Mouse (Mus musculus) embryonic facial prominence, embryonic 15.5 days (tissue): ENCODE results near the gene Lrpap1. TPM values are rescaled to one million over a fixed set of nuclear protein-coding genes. Genes with fewer than 3 reads are reported as not detected.

Experiments
- ATAC-seq: fragments of 200-750 bp; cut with Nextera tagmentation; 2 replicates; pipeline ENCODE4 v1.8.0; 2017; ENCODE audit warnings: low read depth, moderate TSS enrichment; ENCODE audit not compliant: insufficient number of reproducible peaks, low FRiP score, low TSS enrichment
- H3K27ac ChIP-seq: fragments of 300-500 bp; sonication (generic); replicated peaks from 2 replicates; pipeline ENCODE4 v1.5.1; 2015; ENCODE audit warnings: mild to moderate bottlenecking, inconsistent platforms
- H3K27me3 ChIP-seq: fragments of 300-500 bp; sonication (generic); 2 replicates; pipeline ENCODE4 v1.6.1; 2015; ENCODE audit warnings: inconsistent platforms
- H3K36me3 ChIP-seq: fragments of 300-500 bp; sonication (generic); 2 replicates; pipeline ENCODE4 v1.6.1; 2015; ENCODE audit warnings: mild to moderate bottlenecking, inconsistent platforms
- H3K4me1 ChIP-seq: fragments of 300-500 bp; sonication (generic); 2 replicates; pipeline ENCODE4 v1.6.1; 2015; ENCODE audit warnings: inconsistent platforms
- H3K4me2 ChIP-seq: fragments of 300-500 bp; sonication (generic); replicated peaks from 2 replicates; pipeline ENCODE4 v1.6.1; 2015; ENCODE audit warnings: mild to moderate bottlenecking, inconsistent platforms
- H3K4me3 ChIP-seq: fragments of 300-500 bp; sonication (generic); replicated peaks from 2 replicates; pipeline ENCODE4 v1.5.1; 2015; ENCODE audit warnings: mild to moderate bottlenecking, inconsistent platforms
- H3K9ac ChIP-seq: fragments of 300-500 bp; sonication (generic); 2 replicates; pipeline ENCODE4 v1.6.1; 2015; ENCODE audit warnings: inconsistent platforms
- H3K9me3 ChIP-seq: fragments of 300-500 bp; sonication (generic); replicated peaks from 2 replicates; pipeline ENCODE4 v1.6.1; 2016; ENCODE audit warnings: inconsistent platforms
- WGBS: fragments of 180-500 bp; shearing (Covaris S2); methylation state at CpG from one replicate; pipeline ENCODE4 v1.1.7; 2015; 5-methylcytosine and 5-hydroxymethylcytosine counted together
- polyA plus RNA-seq: library from polyadenylated mRNA; unstranded; fragments of >200 nt; fragmentation: Nextera tagmentation; extraction: Ambion mirVana; gene quantifications from 2 replicates; pipeline ENCODE4 v1.2.1, GENCODE M21; 2015

The Lrpap1 gene
- polyA plus RNA-seq, 1 experiment from 2014 or later, result 127 TPM

GRCm38 (mm10) chr5:35118418-35118817 is 12.9 kb upstream of the Lrpap1 start:
- Histone ChIP-seq H3K4me2 (no peak overlapping the region), H3K9me3 (no peaks in the 10 kb centered on the region), H3K36me3 (no peaks in the 10 kb centered on the region), H3K9ac (no peak overlapping the region), H3K4me3 (no peak overlapping the region), H3K27ac (no peak overlapping the region), H3K27me3 (no peaks in the 10 kb centered on the region; the same call in 1 of the 2 replicates), H3K4me1 (no peaks in the 10 kb centered on the region; the same call in 1 of the 2 replicates)
- no peak for ATAC-seq
- WGBS, result 91% methylated on average over 2 of the region's 2 CpGs

GRCm38 (mm10) chr5:35117633-35118032 is 12.1 kb upstream of the Lrpap1 start:
- Histone ChIP-seq H3K27me3 (no peaks in the 10 kb centered on the region; the same call in 1 of the 2 replicates), H3K36me3 (no peaks in the 10 kb centered on the region), H3K9ac (no peak overlapping the region), H3K4me3 (no peak overlapping the region), H3K4me1 (no peaks in the 10 kb centered on the region; the same call in 1 of the 2 replicates), H3K9me3 (no peaks in the 10 kb centered on the region), H3K4me2 (no peak overlapping the region), H3K27ac (no peak overlapping the region)
- no peak for ATAC-seq
- WGBS, result 72% methylated on average over 3 of the region's 3 CpGs

GRCm38 (mm10) chr5:35116002-35116401 is 10.4 kb upstream of the Lrpap1 start:
- H3K4me3 ChIP-seq, result no peak overlapping the region
- WGBS, result 78% methylated on average over 3 of the region's 3 CpGs
- H3K27ac ChIP-seq, result no peak overlapping the region
- H3K27me3 ChIP-seq, result no peaks in the 10 kb centered on the region; the same call in 1 of the 2 replicates
- ATAC-seq, result no peak
- no peaks in the 10 kb centered on the region for H3K9me3 ChIP-seq
- H3K36me3 ChIP-seq, result no peaks in the 10 kb centered on the region
- H3K9ac ChIP-seq, result no peak overlapping the region
- no peak overlapping the region for H3K4me2 ChIP-seq
- H3K4me1 ChIP-seq, result no peaks in the 10 kb centered on the region; the same call in 1 of the 2 replicates

GRCm38 (mm10) chr5:35112444-35112843 is 6.9 kb upstream of the Lrpap1 start:
- Histone ChIP-seq H3K4me3 (no peak overlapping the region), H3K4me1 (no peaks in the 10 kb centered on the region), H3K4me2 (no peak overlapping the region), H3K9ac (no peak overlapping the region), H3K36me3 (no peaks in the 10 kb centered on the region), H3K9me3 (no peaks in the 10 kb centered on the region), H3K27me3 (no peaks in the 10 kb centered on the region), H3K27ac (no peak overlapping the region)
- 32% methylated on average over 4 of the region's 4 CpGs for WGBS
- no peak for ATAC-seq

GRCm38 (mm10) chr5:35105922-35106298 is 344 bp upstream of the Lrpap1 start:
- 5% methylated on average over 11 of the region's 11 CpGs for WGBS
- H3K36me3 ChIP-seq, result peaks cover 15% of the 10 kb centered on the region
- peak overlapping the region; percentile 16; the same call in 1 of the 2 replicates for H3K9ac ChIP-seq
- H3K4me3 ChIP-seq, result peak overlapping the region; percentile 84
- peaks cover 26% of the 10 kb centered on the region for H3K4me1 ChIP-seq
- ATAC-seq, result no peak
- H3K27ac ChIP-seq, result peak overlapping the region; percentile 58; the same call in 1 of the 2 replicates
- no peaks in the 10 kb centered on the region for H3K9me3 ChIP-seq
- no peaks in the 10 kb centered on the region for H3K27me3 ChIP-seq
- peak overlapping the region; percentile 72 for H3K4me2 ChIP-seq

GRCm38 (mm10) chr5:35104183-35104959 is 1.2 kb downstream of the Lrpap1 start:
- Histone ChIP-seq H3K4me2 (peak overlapping the region; percentile 72), H3K4me1 (peaks cover 26% of the 10 kb centered on the region), H3K9ac (no peak overlapping the region), H3K9me3 (no peaks in the 10 kb centered on the region), H3K27me3 (no peaks in the 10 kb centered on the region), H3K36me3 (peaks cover 31% of the 10 kb centered on the region), H3K4me3 (peak overlapping the region; percentile 84), H3K27ac (no peak overlapping the region)
- no peak for ATAC-seq
- 62% methylated on average over 8 of the region's 8 CpGs for WGBS

GRCm38 (mm10) chr5:35103528-35103927 is 2.0 kb downstream of the Lrpap1 start:
- no peaks in the 10 kb centered on the region for H3K27me3 ChIP-seq
- WGBS, result 70% methylated on average over 2 of the region's 2 CpGs
- H3K9ac ChIP-seq, result no peak overlapping the region
- H3K9me3 ChIP-seq, result no peaks in the 10 kb centered on the region
- H3K27ac ChIP-seq, result no peak overlapping the region
- ATAC-seq, result no peak
- no peak overlapping the region for H3K4me3 ChIP-seq
- no peak overlapping the region for H3K4me2 ChIP-seq
- peaks cover 26% of the 10 kb centered on the region for H3K4me1 ChIP-seq
- peaks cover 39% of the 10 kb centered on the region for H3K36me3 ChIP-seq

GRCm38 (mm10) chr5:35103086-35103485 is 2.5 kb downstream of the Lrpap1 start:
- H3K4me2 ChIP-seq, result no peak overlapping the region
- ATAC-seq, result no peak

GRCm38 (mm10) chr5:35091636-35092035 is 13.9 kb downstream of the Lrpap1 start:
- no peak overlapping the region for H3K27ac ChIP-seq
- no peaks in the 10 kb centered on the region for H3K4me1 ChIP-seq
- no peaks in the 10 kb centered on the region for H3K9me3 ChIP-seq
- H3K4me2 ChIP-seq, result no peak overlapping the region
- WGBS, result 85% methylated on average over 3 of the region's 3 CpGs
- peaks cover 55% of the 10 kb centered on the region for H3K36me3 ChIP-seq
- H3K9ac ChIP-seq, result no peak overlapping the region
- H3K4me3 ChIP-seq, result no peak overlapping the region
- H3K27me3 ChIP-seq, result no peaks in the 10 kb centered on the region
- ATAC-seq, result no peak

More at GRCm38 (mm10) chr5:35103086-35103485, 2.5 kb downstream of the Lrpap1 start:
- WGBS, result 81% methylated on average over 8 of the region's 8 CpGs
- Histone ChIP-seq H3K9ac (no peak overlapping the region), H3K36me3 (peaks cover 44% of the 10 kb centered on the region), H3K4me3 (no peak overlapping the region), H3K4me1 (peaks cover 26% of the 10 kb centered on the region), H3K9me3 (no peaks in the 10 kb centered on the region), H3K27ac (no peak overlapping the region), H3K27me3 (no peaks in the 10 kb centered on the region)

- Histone ChIP-seq H3K4me3 (no peak overlapping the region), H3K4me1 (no peaks in the 10 kb centered on the region), H3K9me3 (no peaks in the 10 kb centered on the region), H3K4me2 (no peak overlapping the region), H3K9ac (no peak overlapping the region), H3K36me3 (peaks cover 35% of the 10 kb centered on the region), H3K27me3 (no peaks in the 10 kb centered on the region), H3K27ac (no peak overlapping the region)
- no peak for ATAC-seq
- WGBS, result 72% methylated on average over 5 of the region's 5 CpGs
Observed at GRCm38 (mm10) chr5:35089614-35089963, 16.0 kb downstream of the Lrpap1 start.

- H3K9me3 ChIP-seq, result no peaks in the 10 kb centered on the region
- no peaks in the 10 kb centered on the region for H3K4me1 ChIP-seq
- 0 out of 2 replicates have a peak, but pooled peaks have one; percentile 39 for ATAC-seq
- no peak overlapping the region for H3K4me3 ChIP-seq
- peaks cover 31% of the 10 kb centered on the region for H3K36me3 ChIP-seq
- H3K27ac ChIP-seq, result no peak overlapping the region
- 63% methylated on average over 9 of the region's 9 CpGs for WGBS
- no peak overlapping the region for H3K4me2 ChIP-seq
- no peak overlapping the region for H3K9ac ChIP-seq
- H3K27me3 ChIP-seq, result no peaks in the 10 kb centered on the region
Observed at GRCm38 (mm10) chr5:35088785-35089613, 16.6 kb downstream of the Lrpap1 start.
